Mouse (Mus musculus) MN1 (cell line): ENCODE data around the gene Ncapd2.
A peak's percentile ranks its signal among the peaks of the same experiment; 100 is the strongest.
"Not testable (repeated sequence)": the region's sequence is repeated elsewhere in the genome, so short reads cannot be mapped to it uniquely, and the experiment has no call there.

ENCODE experiments used
- DNase-seq: peaks from one replicate; pipeline ENCODE4 v3.0.0-alpha.2; 2016; ENCODE audit warnings: low spot score

The Ncapd2 gene

DNA sequence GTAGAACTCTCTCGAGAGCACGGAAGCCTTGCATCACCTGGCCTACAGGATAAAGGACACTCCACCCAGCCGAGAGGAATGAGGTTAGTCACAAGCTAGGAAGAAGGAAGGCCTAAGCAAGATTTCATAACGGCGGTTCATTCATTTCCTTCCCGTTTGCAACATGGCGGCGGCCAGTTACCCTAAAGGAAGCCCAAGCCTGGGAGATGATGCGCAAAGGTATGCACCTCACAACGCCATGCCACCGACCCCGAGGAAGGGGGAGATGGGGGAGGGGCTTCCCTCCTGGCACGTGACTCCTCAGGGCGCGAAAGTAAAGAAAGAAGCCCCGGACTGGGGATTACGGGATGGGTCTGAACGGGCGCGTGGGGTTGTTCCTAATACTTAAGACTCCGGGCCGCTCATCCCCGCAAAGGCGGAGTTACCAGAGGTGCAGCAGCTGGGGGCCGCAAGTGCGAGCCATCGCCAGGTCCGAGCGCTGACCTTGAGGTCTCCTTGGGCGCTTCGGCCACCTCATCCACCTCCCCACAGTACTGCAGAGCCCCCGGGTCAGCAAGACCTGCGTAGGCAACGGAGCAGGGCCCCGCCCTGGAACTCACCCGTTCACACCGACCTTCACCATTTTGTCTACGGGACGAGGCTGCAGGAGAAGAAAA is 26.7 kb downstream of the Ncapd2 start:
- peak; percentile 78 for DNase-seq

DNA sequence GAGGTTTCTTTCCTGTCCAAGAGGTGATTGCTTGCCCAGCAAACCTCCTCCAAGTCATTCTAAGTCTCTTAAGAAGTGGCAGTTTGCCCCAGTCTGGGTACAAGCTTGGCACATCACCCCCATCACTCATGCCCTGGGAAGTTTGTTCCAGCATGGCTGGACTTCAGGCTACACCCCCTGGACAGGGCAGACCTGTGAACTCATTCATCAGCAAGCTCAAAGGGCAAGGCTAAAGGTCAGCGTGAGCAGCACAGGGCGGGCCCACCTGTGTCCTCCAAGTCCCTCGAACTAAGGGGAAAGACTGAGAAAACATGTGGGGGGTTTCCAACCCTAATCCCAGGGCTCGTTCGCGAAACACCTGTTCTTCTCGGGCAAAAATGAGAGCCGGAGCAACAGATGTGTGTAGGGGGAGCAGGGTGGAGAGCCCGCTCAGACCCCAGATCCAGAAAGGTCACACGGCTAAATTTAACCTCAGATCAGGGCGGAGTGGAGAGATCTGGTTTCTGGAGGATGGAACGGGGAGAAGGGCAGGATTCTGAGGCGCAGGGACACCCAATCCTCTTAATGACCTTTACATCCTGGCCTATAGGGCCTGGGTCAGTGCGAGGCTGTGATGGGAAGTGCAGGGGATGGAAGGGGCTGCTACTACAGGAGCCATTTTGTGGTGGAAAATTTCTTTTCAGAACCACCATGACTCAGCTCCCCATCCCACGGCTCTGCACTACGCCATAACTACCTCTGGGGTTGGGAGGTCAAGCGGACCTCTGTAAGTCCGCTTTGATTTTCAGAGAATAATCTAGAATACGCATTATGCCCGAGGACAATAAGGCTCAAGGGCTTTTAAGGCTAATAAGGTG is 27.5 kb downstream of the Ncapd2 start:
- DNase-seq, result peak; percentile 43

DNA sequence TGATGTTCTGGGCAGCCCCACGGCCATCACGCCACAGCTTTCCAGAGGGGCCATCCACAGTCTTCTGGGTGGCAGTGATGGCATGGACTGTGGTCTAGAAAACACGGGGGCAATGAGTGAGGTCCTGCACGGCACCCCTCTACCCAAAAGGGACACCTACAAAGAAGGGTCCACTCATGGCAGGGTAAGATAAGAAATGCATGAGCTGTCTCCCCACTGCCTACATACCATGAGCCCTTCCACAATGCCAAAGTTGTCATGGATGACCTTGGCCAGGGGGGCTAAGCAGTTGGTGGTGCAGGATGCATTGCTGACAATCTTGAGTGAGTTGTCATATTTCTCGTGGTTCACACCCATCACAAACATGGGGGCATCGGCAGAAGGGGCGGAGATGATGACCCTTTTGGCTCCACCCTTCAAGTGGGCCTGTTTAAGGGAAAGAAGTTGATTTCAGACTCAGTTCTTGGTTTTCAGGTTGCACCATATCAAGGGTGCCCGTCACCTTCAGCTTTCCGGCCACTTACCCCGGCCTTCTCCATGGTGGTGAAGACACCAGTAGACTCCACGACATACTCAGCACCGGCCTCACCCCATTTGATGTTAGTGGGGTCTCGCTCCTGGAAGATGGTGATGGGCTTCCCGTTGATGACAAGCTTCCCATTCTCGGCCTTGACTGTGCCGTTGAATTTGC is 28.7 kb downstream of the Ncapd2 start:
- not testable (repeated sequence) for DNase-seq

DNA sequence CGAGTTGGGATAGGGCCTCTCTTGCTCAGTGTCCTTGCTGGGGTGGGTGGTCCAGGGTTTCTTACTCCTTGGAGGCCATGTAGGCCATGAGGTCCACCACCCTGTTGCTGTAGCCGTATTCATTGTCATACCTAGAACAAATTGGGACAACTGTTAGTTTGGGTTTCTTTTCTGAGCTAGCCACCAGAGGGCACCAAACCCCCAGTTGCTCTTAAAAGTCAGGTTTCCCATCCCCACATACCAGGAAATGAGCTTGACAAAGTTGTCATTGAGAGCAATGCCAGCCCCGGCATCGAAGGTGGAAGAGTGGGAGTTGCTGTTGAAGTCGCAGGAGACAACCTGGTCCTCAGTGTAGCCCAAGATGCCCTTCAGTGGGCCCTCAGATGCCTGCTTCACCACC is 29.5 kb downstream of the Ncapd2 start:
- DNase-seq, result peak; percentile 80

DNA sequence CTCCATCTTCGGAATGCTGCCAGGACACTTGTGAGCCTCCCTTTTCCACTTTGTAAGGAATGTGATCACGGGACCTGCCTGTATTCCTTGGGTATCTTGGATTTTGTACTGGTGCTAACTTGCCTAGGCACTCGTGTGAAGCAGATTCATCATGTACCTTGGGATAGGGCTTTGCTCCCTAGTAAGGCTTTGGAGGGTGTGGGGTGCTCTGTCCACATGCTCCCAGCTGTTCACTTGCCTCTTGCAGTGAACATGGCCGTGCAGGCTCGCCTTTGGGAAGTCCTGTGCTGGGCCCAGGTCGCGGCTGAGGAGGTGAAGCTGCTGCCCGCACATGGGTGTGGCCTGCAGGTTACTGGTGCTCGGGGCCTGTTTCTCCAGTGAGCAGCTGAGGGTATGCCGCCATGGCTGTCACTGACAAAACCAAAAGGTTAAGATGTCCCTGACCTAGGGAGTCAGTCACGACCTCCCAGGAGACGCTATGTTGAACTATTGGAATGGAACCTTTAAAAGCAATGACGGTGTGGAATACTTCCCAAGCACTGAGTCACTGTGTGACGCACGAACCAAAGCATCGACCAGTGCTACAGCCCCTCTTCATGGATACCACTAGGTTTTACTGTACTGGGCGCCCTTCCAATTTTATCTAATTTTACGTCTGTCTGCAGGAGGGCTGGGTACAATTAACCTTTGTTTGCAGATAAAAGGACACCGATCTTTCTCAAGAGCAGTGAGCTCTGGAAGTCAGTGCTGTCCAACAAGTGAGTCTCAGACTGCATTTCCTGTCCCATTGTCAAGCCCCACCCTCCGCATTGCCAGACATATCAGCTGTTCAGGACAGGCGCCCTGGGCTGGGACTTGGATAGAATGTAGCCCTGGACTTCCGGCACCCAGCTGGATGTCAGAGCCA is 30.4 kb downstream of the Ncapd2 start:
- peak; percentile 88 for DNase-seq

DNA sequence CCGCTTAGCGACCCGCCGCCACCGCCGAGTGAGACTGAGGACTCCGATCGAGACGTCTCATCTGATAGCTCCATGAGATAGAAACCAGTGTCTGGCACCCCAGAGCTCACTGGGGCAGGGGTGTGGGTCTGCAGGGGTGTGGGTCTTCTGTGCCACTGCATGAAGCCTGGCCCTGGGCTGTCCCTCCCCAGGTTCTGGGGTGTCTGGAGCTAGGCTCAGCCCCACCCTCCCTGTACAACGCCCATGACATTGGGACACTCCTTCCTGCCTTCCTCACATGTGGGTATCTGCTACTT is 31.0 kb downstream of the Ncapd2 start:
- no peak for DNase-seq

DNA sequence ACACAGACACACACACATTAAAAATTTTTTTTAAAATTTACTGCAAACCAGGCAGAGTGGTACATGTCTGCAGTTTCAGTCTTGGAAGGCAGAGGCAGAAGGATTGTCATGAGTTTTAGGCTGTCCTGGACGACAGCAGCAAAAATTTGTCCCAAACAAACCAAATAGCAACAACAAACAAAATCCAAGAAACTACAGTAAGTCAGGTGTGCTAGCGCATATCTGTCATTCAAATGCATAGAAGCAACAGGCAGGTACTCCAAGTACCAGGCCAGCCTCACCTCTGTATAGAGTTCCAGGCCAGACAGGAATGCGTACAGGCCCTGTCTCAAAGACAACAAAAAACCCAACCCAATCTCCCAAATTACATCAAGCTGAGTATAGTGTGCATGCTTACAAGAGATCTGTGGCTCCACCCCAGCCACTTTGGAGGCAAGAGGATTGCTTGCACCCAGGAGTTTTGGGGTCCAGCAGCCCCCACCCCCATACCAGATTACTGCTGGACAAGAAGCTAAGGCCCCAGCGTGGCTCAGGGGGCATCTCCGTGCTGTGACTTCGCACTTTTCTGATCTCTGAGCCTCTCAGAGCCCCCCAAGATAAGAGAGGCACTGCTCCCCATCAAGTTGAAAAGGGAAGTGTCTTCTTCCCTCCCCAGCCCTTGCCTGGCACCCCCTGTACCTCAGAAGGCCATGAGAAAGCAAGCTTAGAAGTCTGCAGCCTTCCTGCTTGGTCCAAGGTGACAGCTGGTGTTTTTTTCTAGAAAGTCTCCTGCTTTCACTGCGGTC is 31.5 kb downstream of the Ncapd2 start:
- DNase-seq, result no peak

DNA sequence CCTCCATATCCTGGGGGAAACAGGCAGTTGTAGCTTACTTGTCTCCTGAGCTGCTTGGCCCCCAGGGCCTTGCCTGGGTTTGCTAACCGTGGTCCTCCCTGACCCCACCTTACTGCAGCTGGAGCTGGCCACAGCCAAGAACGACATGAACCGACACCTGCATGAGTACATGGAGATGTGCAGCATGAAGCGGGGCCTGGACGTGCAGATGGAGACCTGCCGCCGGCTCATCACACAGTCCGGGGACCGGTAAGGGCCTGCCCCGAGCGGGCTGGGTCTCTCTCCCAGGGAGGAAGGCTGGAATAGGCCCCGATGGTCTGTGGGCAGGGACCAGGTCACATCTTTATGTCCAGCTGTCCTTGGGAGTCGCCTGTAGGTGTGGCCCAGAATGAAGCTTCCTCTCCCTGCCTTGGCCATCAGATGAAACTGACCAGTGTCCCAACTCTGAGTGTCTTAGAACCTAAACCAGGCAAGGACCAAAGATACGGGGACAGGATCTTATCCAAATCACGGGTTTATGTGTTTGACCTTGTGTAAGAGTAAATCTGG is 32.5 kb downstream of the Ncapd2 start:
- DNase-seq, result no peak

DNA sequence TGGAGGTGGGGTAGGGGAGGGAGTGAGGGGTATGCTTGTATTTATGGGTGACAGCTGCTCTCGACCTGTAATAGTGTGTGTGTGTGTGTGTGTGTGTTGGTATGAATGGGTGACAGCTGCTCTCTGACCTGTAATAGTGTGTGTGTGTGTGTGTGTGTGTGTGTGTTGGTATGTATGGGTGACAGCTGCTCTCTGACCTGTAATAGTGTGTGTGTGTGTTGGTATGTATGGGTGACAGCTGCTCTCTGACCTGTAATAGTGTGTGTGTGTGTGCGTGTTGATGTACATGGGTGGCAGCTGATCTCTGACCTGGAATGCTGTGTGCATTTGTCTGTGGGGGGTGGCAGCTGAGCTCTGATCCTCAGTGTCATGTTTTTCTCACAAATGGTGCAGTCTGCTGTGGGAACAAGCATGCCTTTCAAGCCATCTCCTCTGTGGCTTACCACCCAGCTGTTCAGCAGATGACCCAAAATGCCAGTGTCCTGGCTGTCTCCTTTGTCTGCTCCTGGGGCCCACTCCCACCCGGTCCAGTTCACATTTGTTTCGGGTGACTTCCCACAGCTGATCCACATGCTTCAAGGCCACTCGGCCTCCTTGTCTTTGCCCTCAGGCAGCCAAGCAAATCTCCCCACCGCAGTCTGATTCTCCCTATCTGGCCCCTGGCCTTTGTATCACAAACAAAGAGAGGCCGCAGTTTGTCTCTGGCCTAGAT is 34.4 kb downstream of the Ncapd2 start:
- DNase-seq, result no peak

DNA sequence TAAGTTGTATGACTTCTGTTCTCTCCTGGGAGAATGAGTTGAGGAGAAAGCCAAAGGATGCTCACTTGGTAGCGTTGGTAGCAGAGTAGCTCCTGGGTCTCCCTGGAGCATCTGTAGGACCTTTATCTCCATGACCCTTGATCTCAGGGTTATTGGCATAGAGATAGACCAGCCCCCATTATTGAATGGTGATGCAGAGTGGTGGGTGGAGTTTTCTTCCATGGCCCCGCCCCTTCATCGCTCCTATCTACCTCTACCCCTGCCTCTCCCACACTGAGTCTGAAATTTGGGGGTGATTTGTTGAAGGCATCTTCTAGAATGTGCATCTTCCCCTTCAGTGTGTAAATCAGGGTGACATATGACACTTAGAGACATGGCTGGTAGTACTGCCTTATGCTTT is 35.0 kb downstream of the Ncapd2 start:
- DNase-seq, result no peak

DNA sequence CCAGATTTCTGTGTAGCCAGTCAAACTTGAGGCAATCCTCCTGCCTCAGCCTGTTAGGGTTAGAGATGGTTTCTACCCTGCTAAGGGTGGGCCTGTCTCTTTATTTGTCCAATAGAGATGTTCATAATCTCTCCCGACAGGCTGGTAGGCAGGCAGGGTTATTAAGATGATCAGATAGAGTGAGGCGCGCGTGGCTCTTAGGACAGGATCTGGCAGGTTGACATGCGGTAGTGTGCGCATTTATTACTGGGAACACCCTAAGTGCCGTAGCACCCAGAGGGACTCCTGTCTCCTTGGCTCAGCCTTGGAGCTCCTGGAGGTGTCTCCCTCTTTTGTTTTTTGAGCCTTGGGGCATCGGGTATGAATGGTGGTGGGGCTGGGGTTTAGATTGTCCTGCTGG is 36.2 kb downstream of the Ncapd2 start:
- no peak for DNase-seq

DNA sequence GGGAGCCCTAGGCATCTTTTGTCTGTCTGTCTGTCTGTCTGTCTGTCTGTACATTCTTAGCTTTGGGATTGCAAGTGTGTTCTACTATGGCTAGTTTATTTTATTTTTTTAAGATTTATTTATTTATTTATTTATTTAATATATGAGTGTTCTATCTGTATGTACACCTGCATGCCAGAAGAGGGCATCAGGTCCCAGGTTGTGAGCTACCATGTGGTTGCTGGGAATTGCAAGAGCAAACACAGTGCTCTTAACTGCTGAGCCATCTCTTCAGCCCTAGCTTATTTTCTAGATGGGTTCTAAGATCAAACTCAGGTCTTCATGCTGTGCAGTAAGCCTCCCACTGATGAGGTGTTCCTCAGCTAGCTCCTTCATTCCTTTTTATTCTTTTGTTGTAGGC is 37.0 kb downstream of the Ncapd2 start:
- DNase-seq, result peak; percentile 65

DNA sequence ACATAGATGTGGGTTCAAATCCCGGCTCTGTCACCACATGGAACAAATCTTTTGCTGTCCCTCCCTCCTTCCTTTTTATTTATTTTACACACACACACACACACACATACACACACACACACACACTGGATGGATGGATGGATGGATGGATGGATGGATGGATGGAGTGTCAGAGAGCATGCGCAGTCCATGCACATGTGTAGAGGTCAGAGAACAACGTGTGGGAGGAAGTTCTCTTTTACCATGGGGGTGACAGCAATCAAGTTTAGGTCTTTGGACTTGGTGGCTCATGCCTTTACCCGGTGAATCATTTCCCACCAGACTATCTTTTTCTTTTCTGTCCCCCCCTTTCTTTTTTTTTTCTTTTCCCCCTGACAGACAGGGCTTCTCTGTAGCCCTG is 37.8 kb downstream of the Ncapd2 start:
- no peak for DNase-seq

DNA sequence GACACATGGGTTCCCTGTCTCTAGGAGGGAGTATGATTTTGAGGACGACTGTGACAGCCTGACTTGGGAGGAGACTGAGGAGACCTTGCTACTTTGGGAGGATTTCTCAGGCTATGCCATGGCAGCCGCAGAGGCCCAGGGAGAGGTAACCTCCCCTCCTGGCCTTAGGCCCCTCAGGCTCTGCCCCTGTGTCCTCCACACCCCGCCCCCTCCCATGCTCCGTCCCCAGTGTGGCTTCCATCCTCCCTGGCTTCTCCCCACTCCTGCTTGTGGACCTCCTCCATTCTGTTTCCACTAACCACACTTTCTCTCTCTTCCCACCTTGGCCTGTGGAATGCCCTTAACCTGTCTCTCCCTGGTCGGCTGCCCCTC is 38.5 kb downstream of the Ncapd2 start:
- DNase-seq, result no peak

DNA sequence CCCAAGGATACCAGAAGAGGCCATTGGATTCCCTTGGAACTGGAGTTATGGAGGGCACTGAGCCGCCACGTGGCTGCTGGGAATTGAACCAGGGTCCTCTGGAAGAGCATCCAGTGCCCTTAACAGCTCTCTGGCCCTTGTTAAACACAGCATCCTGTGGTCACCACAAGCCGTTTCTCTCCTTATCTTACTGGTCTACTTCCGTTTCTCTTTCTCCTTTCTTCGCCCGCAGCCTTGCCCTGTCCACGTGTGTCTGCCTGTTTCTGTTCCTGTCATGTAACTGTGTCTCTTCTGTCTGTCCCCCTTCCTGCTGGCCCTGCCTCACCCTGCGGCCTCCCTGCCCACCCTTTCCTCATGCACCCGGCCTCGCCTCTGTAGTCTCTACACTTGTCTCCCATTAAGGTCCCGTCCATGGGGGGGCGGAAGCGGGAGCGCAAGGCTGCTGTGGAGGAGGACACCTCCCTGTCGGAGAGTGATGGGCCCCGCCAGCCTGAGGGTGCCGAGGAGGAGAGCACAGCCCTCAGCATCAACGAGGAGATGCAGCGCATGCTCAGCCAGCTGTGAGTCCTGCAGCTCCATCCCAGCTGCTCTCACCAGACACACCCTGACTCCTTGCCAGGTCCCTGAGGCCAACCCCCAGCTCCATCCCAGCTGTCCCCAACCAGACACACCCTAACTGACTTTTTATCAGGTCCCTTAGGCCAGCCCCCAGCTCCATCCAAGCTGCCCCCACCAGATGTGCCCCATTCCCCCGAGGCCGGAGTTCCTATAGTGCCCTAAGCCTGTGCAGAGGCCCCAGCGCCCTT is 39.1 kb downstream of the Ncapd2 start:
- DNase-seq, result peak; percentile 80

DNA sequence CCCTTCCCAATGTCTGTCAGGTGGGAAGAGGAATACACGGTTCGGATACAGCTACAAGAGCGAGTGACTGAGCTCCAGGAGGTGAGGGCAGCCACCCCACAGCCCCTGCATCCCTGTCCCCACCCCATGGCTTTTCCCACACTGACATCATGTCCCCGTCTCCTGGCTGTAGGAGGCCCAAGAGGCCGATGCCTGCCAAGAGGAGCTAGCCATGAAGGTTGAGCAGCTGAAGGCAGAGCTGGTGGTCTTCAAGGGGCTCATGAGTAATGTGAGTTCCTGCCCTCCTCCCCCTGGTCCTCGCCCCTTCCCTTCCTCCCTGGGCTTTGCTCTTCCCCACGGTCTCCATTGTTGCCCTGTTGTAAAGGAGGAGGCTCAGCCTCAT is 41.9 kb downstream of the Ncapd2 start:
- no peak for DNase-seq

DNA sequence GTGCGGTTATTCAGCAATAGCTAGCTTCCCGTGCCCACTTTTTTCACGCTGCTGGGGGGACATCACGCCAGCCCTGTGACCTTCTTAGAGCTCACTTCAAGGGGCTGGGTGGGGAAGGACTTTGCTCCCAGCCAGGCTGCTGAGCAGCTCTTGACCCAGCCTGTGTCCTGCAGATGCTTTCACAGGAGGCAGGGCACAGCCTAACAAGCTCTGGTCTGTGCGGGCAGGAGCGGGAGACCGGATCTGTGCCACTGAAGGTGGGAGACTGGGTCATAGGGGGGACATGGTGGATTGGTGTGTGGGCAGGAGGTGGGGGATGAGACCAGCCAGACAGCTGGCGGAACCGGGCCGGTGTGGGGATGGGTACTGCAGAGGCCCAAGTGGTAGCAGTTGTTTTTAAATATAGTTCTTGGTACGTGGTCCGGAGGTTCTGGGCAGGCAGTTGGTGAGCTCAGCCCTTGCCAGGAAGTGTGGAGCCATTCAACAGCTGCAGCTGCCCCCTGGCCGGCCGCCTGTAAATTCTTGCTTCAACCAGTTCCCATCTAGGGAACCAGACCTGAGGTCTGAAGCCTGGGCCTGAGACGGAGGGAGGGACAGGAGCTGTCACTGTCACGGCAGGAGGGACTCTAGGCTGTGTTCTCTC is 42.5 kb downstream of the Ncapd2 start:
- DNase-seq, result peak; percentile 63

DNA sequence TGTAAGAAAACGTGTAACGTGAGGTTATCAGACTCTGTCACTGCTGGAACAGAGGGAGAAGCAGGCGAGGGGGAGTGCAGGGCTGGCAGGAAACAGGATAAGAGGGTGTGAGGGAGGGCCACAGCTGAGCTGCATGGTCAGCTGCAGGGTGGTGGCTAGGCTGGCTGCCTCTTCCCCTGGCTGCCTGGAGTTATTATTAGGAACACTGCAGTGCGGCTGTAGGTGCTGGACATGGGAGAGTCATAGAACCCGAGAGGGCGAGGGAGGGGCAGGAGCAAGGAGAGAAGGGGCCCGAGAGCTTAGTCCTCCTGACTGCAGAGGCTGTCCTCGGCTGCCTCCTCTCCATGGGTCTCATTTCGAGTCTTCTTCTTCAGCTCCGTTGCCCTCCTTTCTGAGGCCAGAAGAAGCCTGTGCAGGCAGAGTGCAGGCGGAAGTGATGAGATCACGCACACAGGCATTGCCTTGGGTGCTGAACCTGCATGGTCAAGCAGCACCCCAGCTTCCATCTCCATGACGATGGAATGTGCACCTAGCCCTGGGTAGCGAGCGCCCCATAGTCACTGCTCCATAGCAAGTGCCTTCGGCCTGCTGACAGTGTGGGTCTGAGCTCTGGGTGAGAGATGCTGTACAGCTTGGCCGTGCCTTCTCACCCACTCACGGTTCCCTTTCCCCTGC is 43.1 kb downstream of the Ncapd2 start:
- peak; percentile 64 for DNase-seq

DNA sequence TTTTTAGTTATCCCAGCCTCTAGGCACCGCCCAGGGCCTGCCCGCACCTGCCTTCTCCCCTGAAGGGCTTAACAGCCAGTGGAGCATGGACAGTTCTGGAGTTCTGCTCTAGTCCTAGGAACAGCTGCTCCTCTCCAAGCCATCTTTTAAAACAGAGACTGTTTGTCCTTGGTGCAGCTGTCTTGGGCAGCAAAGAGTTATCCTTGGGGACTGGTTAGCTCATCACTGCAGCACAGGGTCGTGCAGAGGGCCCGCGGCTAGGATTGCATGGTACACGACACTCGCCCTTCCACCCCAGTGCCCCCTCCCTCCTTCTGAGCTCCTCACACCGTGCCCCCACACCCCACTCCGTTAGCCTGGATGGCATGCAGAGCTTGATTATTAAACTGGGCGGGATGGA is 44.2 kb downstream of the Ncapd2 start:
- no peak for DNase-seq
